Mouse (Mus musculus) lung, embryonic 14.5 days (tissue): Measurements from ENCODE around the gene Prkcb. TPM values are rescaled to one million over a fixed set of nuclear protein-coding genes. Genes with fewer than 3 reads are reported as not detected.

Source experiments
- ATAC-seq: fragments of 200-750 bp; cut with Nextera tagmentation; 2 replicates; pipeline ENCODE4 v1.8.0; 2017; ENCODE audit warnings: mild to moderate bottlenecking, moderate TSS enrichment, moderate library complexity; ENCODE audit not compliant: insufficient read depth
- DNase-seq: peaks from one replicate; pipeline ENCODE4 v3.0.0-alpha.2; 2015
- H3K27ac ChIP-seq: fragments of 300-500 bp; sonication (generic); 2 replicates; pipeline ENCODE4 v1.5.1; 2014; ENCODE audit warnings: low read depth, mild to moderate bottlenecking, moderate library complexity
- H3K27me3 ChIP-seq: fragments of 300-500 bp; sonication (generic); 2 replicates; pipeline ENCODE4 v1.6.1; 2014; ENCODE audit warnings: low read length, control low read depth; ENCODE audit not compliant: insufficient read depth
- H3K36me3 ChIP-seq: fragments of 300-500 bp; sonication (generic); 2 replicates; pipeline ENCODE4 v1.6.1; 2014; ENCODE audit warnings: control low read depth; ENCODE audit not compliant: insufficient read depth
- H3K4me1 ChIP-seq: fragments of 300-500 bp; sonication (generic); 2 replicates; pipeline ENCODE4 v1.6.1; 2014; ENCODE audit warnings: antibody characterized with exemption, control low read depth; ENCODE audit not compliant: insufficient read depth
- H3K4me2 ChIP-seq: fragments of 300-500 bp; sonication (generic); 2 replicates; pipeline ENCODE4 v1.6.1; 2014; ENCODE audit warnings: mild to moderate bottlenecking
- H3K4me3 ChIP-seq: fragments of 300-500 bp; sonication (generic); 2 replicates; pipeline ENCODE4 v1.5.1; 2014; ENCODE audit warnings: low read depth, low read length
- H3K9ac ChIP-seq: fragments of 300-500 bp; sonication (generic); 2 replicates; pipeline ENCODE4 v1.6.1; 2014
- H3K9me3 ChIP-seq: fragments of 300-500 bp; sonication (generic); 2 replicates; pipeline ENCODE4 v1.6.1; 2016; ENCODE audit warnings: low read depth, low read length, control low read depth
- CTCF ChIP-seq: IDR thresholded peaks from 2 replicates; pipeline ENCODE4 v1.5.1; 2016; ENCODE audit warnings: antibody characterized with exemption, low read depth
- WGBS: fragments of 180-500 bp; shearing (Covaris S2); extraction: QIAGEN DNeasy Blood & Tissue Kit; methylation state at CpG from one replicate; pipeline ENCODE4 v1.1.7; 2014; 5-methylcytosine and 5-hydroxymethylcytosine counted together
- polyA plus RNA-seq: library from polyadenylated mRNA; unstranded; fragments of >200 nt; fragmentation: Nextera tagmentation; extraction: Ambion mirVana; gene quantifications from 2 replicates; pipeline ENCODE4 v1.2.1, GENCODE M21; 2014

The Prkcb gene
- polyA plus RNA-seq, 1 experiment from 2014 or later: 9.7 TPM

GRCm38 (mm10) chr7:122432401-122432800, 143.8 kb downstream of the Prkcb start:
- DNase-seq (no peak), ATAC-seq (no peak)
- H3K9me3 ChIP-seq: no peaks in the 10 kb centered on the region
- no peak for TF ChIP-seq CTCF
- H3K9ac ChIP-seq: no peak overlapping the region
- H3K27me3 ChIP-seq: no peaks in the 10 kb centered on the region
- no peaks in the 10 kb centered on the region for H3K36me3 ChIP-seq
- no peaks in the 10 kb centered on the region for H3K4me1 ChIP-seq
- 78% methylated on average over 4 of the region's 4 CpGs for WGBS
- H3K4me3 ChIP-seq: no peak overlapping the region
- H3K4me2 ChIP-seq: no peak overlapping the region
- H3K27ac ChIP-seq: no peak overlapping the region

DNA sequence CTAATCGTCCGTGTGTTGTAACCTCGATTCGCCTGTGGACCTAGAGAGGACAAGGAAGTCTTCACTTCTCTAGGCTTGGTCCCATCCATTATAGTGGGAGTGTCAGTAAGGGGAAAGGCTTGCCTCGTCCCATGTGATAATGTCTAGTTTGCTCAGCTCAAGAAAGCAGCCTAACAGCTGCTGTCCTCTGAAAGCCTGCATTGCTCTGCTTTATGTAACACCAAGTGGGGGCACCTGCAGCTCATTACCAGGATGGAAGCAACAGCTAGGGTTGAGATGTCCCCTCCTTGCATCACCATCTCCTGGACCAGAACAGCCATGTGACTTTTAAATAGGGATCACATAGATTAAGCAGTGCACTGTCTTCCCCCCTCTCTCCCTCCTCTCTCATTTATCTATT, 144.8 kb downstream of the Prkcb start:
- no peak for ATAC-seq
- no peaks in the 10 kb centered on the region for H3K36me3 ChIP-seq
- 70% methylated on average over 5 of the region's 5 CpGs for WGBS

DNA sequence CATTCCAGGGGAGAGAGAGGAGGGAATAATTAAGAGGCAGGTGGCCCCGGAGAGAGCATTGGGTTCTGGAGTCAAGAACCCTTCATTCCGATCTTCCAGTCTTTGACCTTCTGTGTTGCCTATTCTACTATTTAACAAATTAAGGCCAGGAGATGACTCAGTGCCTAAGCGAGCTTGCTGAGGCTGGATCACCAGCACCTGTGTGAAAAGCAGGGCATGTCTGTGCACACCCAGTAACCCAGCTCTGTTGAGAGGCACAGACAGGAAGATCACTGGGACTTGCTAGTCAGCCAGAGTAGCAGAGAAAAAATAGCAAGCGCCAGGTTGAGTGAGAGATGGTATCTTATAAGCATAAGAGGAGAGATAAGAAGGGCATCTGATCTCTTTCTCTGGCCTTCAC, 146.4 kb downstream of the Prkcb start:
- 60% methylated on average over 4 of the region's 4 CpGs for WGBS
- ATAC-seq: no peak
- H3K9me3 ChIP-seq: no peaks in the 10 kb centered on the region

More for the DNA sequence above, 144.8 kb downstream of the Prkcb start:
- Histone ChIP-seq H3K27ac (no peak overlapping the region), H3K9ac (no peak overlapping the region), H3K4me3 (no peak overlapping the region), H3K9me3 (no peaks in the 10 kb centered on the region), H3K4me1 (no peaks in the 10 kb centered on the region), H3K27me3 (no peaks in the 10 kb centered on the region), H3K4me2 (no peak overlapping the region)
- no peak for TF ChIP-seq CTCF
- DNase-seq: no peak

DNA sequence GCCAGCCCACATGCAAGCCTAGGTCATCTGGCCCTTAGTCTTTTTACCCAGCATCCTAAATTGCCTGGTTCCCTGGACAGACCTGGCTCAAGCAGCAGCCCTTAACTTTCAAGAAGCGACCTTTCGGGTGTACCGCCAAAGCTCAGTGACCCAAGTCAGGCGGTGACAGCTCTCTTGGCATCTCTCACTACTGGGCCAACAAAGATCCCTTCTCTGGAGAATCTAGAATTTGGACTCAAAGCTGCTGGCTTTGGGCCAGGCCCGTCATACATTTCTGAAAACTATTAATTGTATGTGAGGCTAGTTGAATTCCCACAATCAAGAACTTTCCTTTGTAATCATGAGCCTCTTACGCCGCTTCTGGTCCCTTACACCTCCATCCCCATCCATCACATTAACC, 147.0 kb downstream of the Prkcb start:
- DNase-seq (peak; percentile 27), ATAC-seq (no peak)
- H3K4me3 ChIP-seq: no peak overlapping the region
- no peaks in the 10 kb centered on the region for H3K9me3 ChIP-seq
- no peaks in the 10 kb centered on the region for H3K4me1 ChIP-seq
- 79% methylated on average over 7 of the region's 7 CpGs for WGBS
- no peak overlapping the region for H3K27ac ChIP-seq
- H3K4me2 ChIP-seq: no peak overlapping the region
- no peaks in the 10 kb centered on the region for H3K36me3 ChIP-seq
- H3K27me3 ChIP-seq: no peaks in the 10 kb centered on the region
- TF ChIP-seq CTCF: no peak
- H3K9ac ChIP-seq: no peak overlapping the region

More for the DNA sequence above, 146.4 kb downstream of the Prkcb start:
- Histone ChIP-seq H3K4me1 (no peaks in the 10 kb centered on the region), H3K4me3 (no peak overlapping the region), H3K27ac (no peak overlapping the region), H3K4me2 (no peak overlapping the region), H3K36me3 (no peaks in the 10 kb centered on the region), H3K9ac (no peak overlapping the region), H3K27me3 (no peaks in the 10 kb centered on the region)
- TF ChIP-seq CTCF: no peak
- DNase-seq: no peak

- DNase-seq (no peak), ATAC-seq (no peak)
- 78% methylated on average over 1 of the region's 1 CpGs for WGBS
- Histone ChIP-seq H3K36me3 (no peaks in the 10 kb centered on the region), H3K4me2 (no peak overlapping the region), H3K27me3 (no peaks in the 10 kb centered on the region), H3K27ac (no peak overlapping the region), H3K9ac (no peak overlapping the region), H3K4me1 (no peaks in the 10 kb centered on the region), H3K4me3 (no peak overlapping the region), H3K9me3 (no peaks in the 10 kb centered on the region)
- TF ChIP-seq CTCF: no peak
Measured at GRCm38 (mm10) chr7:122437390-122437789, 148.8 kb downstream of the Prkcb start.

GRCm38 (mm10) chr7:122445056-122445455, 156.5 kb downstream of the Prkcb start:
- Histone ChIP-seq H3K4me2 (no peak overlapping the region), H3K27me3 (no peaks in the 10 kb centered on the region), H3K9me3 (no peaks in the 10 kb centered on the region), H3K27ac (no peak overlapping the region), H3K4me3 (no peak overlapping the region), H3K9ac (no peak overlapping the region), H3K36me3 (no peaks in the 10 kb centered on the region), H3K4me1 (no peaks in the 10 kb centered on the region)
- peak; percentile 73 for TF ChIP-seq CTCF
- DNase-seq (peak; percentile 65), ATAC-seq (no peak)
- WGBS: 58% methylated on average over 6 of the region's 6 CpGs

- no peak for ATAC-seq
- Histone ChIP-seq H3K4me1 (no peaks in the 10 kb centered on the region), H3K4me3 (no peak overlapping the region), H3K27me3 (no peaks in the 10 kb centered on the region), H3K9me3 (no peaks in the 10 kb centered on the region), H3K36me3 (no peaks in the 10 kb centered on the region), H3K27ac (no peak overlapping the region), H3K9ac (no peak overlapping the region), H3K4me2 (no peak overlapping the region)
- 65% methylated on average over 8 of the region's 8 CpGs for WGBS
- no peak for DNase-seq
- no peak for TF ChIP-seq CTCF
Measured at GRCm38 (mm10) chr7:122452671-122453070, 164.1 kb downstream of the Prkcb start.

- 61% methylated on average over 9 of the region's 9 CpGs for WGBS
- peak; percentile 84 for ATAC-seq
Measured at GRCm38 (mm10) chr7:122459203-122459965, 170.8 kb downstream of the Prkcb start.

More at GRCm38 (mm10) chr7:122459203-122459965, 170.8 kb downstream of the Prkcb start:
- H3K4me1 ChIP-seq: no peaks in the 10 kb centered on the region
- peak; percentile 98 for TF ChIP-seq CTCF
- H3K4me3 ChIP-seq: no peak overlapping the region
- no peaks in the 10 kb centered on the region for H3K36me3 ChIP-seq
- H3K4me2 ChIP-seq: no peak overlapping the region
- no peaks in the 10 kb centered on the region for H3K27me3 ChIP-seq
- H3K9ac ChIP-seq: no peak overlapping the region
- no peaks in the 10 kb centered on the region for H3K9me3 ChIP-seq
- peak; percentile 97 for DNase-seq
- H3K27ac ChIP-seq: no peak overlapping the region
